Mouse (Mus musculus): ENCODE measurements around the gene Fxyd2.

GRCm38 (mm10) chr9:45426456-45426855 is 27.0 kb downstream of the Fxyd2 start, which contains the start of gene Dscaml1:
- TF ChIP-seq GATA1 (IDR thresholded peaks at IDR 0.05; ENCODE audit: borderline replicate concordance, low read length): no peak
- no peak for TF ChIP-seq FLI1 (IDR thresholded peaks at IDR 0.05; ENCODE audit: low read length)

All from megakaryocyte, embryonic 14.5 days (primary cell).